Comparison of ENCODE assay signal across 8 mouse cellular contexts in genomic region chr10:116177390-116178179, GRCm38 (mm10).
DNase-seq lines count a peak whose midpoint lies in the region; ATAC-seq and TF ChIP-seq lines count a peak whose summit lies in the region.

No protein-coding gene starts in this region.

- H3K27ac ChIP-seq in bone marrow, adult 2 months (ENCODE audit: control insufficient read depth, insufficient read depth, low read depth, low read length, poor library complexity), result no peak overlapping the region
- no peak overlapping the region for H3K27ac ChIP-seq in hindbrain, embryonic 15.5 days (replicated peaks)
- no peak overlapping the region for H3K27ac ChIP-seq in midbrain, embryonic 12.5 days (replicated peaks)

- H3K36me3 ChIP-seq in hindbrain, embryonic 15.5 days, result no peaks in the 10 kb centered on the region
- no peaks in the 10 kb centered on the region for H3K36me3 ChIP-seq in midbrain, embryonic 12.5 days

- 8% methylated on average over 21 of the region's 21 CpGs for WGBS in bone marrow, adult 2 months
- WGBS in hindbrain, embryonic 15.5 days, result 35% methylated on average over 21 of the region's 21 CpGs
- 50% methylated on average over 21 of the region's 21 CpGs for WGBS in midbrain, embryonic 12.5 days

- DNase-seq in heart, adult 11 months, result peak; percentile 55
- DNase-seq in heart, postnatal 14 days, result no peak
- no peak for DNase-seq in layer of hippocampus, adult 8-10 months (ENCODE audit: low spot score in 2 of 2)
- no peak for DNase-seq in urinary bladder, adult 18-20 months (ENCODE audit: low spot score in 2 of 2)
- no peak for DNase-seq in natural killer cell, adult 2 months (ENCODE audit: low spot score in 2 of 2)

- peak overlapping the region; percentile 38 for H3K4me2 ChIP-seq in hindbrain, embryonic 15.5 days
- peak overlapping the region; percentile 35 for H3K4me2 ChIP-seq in midbrain, embryonic 12.5 days (replicated peaks)

- H3K4me3 ChIP-seq in bone marrow, adult 2 months (replicated peaks; ENCODE audit: control insufficient read depth, low read depth, low read length), result peak overlapping the region; percentile 51
- H3K4me3 ChIP-seq in hindbrain, embryonic 15.5 days, result no peak overlapping the region
- no peak overlapping the region for H3K4me3 ChIP-seq in midbrain, embryonic 12.5 days

- TF ChIP-seq POLR2A in bone marrow, adult 2 months (IDR thresholded peaks at IDR 0.05; ENCODE audit: borderline replicate concordance, control insufficient read depth, low read depth, low read length), result no peak

- H3K9ac ChIP-seq in hindbrain, embryonic 15.5 days, result no peak overlapping the region
- no peak overlapping the region for H3K9ac ChIP-seq in midbrain, embryonic 12.5 days (replicated peaks)

- H3K27me3 ChIP-seq in hindbrain, embryonic 15.5 days, result no peaks in the 10 kb centered on the region
- H3K27me3 ChIP-seq in midbrain, embryonic 12.5 days, result peaks cover 4% of the 10 kb centered on the region; the same call in 1 of the 2 replicates

- intact Hi-C loops in heart, postnatal 14 days (cut with DNase I), result no loop called here

- H3K9me3 ChIP-seq in hindbrain, embryonic 15.5 days, result no peaks in the 10 kb centered on the region
- no peaks in the 10 kb centered on the region for H3K9me3 ChIP-seq in midbrain, embryonic 12.5 days

- no peaks in the 10 kb centered on the region; the same call in 1 of the 2 replicates for H3K4me1 ChIP-seq in bone marrow, adult 2 months (ENCODE audit: control insufficient read depth, insufficient read depth, low read length)
- H3K4me1 ChIP-seq in hindbrain, embryonic 15.5 days (replicated peaks), result peaks cover 7% of the 10 kb centered on the region
- peaks cover 9% of the 10 kb centered on the region; the same call in 1 of the 2 replicates for H3K4me1 ChIP-seq in midbrain, embryonic 12.5 days

- no peak for ATAC-seq in hindbrain, embryonic 15.5 days (ENCODE audit: low FRiP score, low read depth)
- 0 out of 2 replicates have a peak, but pooled peaks have one; percentile 49 for ATAC-seq in midbrain, embryonic 12.5 days (ENCODE audit: low FRiP score, low read depth)

- TF ChIP-seq CTCF in bone marrow, adult 2 months (IDR thresholded peaks at IDR 0.05; ENCODE audit: control insufficient read depth, insufficient read depth, low read length), result no peak
